Mouse (Mus musculus): Measurements from ENCODE around the gene Dcaf1. TPM values are rescaled to one million over a fixed set of nuclear protein-coding genes. Genes with fewer than 3 reads are reported as not detected.

Dcaf1 gene
- 26.6 and 27.8 TPM in 2 replicates for polyA plus RNA-seq (2014; fragmentation: Nextera tagmentation; extraction: Ambion mirVana)

DNA sequence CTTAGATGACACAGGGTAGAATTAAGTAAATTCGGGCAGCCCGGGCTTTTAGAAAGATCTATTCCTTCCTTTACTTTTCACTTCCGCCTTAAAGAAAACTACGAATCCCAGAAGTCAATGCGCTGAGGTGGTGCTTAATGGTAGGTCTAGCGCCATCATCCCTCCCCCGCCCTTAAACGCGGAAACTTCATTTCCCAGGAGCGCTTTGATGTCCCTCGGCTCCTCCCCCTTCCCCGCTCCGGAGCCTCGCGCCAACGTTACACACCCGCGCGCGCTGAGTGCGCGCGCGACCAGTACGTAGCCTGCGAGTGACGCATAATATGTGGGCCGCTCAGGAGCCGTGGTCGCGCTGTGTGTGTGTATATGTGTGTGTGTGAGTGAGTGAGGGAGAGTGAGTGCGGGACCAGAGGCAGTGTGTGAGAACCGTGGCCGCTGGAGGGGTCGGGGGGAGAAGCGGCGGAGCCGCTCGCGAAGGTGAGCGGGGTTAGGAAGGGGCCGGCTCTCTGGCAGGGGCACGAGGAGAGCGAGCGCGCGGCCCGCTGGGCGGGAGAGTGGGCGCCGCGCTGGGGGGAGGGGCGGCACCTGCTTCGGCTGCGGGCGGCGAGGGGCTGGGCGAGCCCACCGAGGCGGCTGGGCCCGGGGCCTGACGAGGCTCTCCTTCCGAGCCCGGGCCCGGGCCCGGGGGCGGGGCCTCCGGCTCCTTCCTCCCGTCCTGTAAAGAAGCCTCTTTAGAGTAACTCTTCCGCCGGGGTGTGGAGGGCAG is at the start of gene Dcaf1:
Gene Dcaf1 (plus strand): TSS at position 257 of the 763 bp plus-strand sequence.
- H3K9me3 ChIP-seq (ENCODE audit: low read depth, low read length): no peaks in the 10 kb centered on the region
- peak; percentile 98 for DNase-seq
- WGBS: under 1% methylated on average over 70 of the region's 71 CpGs
- peak within 1 kb of the TSS; percentile 97 for H3K4me3 ChIP-seq (ENCODE audit: low read depth, low read length)
- no peak for TF ChIP-seq CTCF (IDR thresholded peaks at IDR 0.05; ENCODE audit: low read depth)
- no peaks in the 10 kb centered on the region for H3K27me3 ChIP-seq (ENCODE audit: insufficient read depth, low read length)
- peak; percentile 98 for ATAC-seq (ENCODE audit: insufficient read depth)
- H3K4me1 ChIP-seq (ENCODE audit: insufficient read depth): no peaks in the 10 kb centered on the region
- H3K36me3 ChIP-seq (ENCODE audit: insufficient read depth): peaks cover under 1% of the 10 kb centered on the region; the same call in 1 of the 2 replicates
- H3K9ac ChIP-seq: peak within 1 kb of the TSS; percentile 90
- peak within 1 kb of the TSS; percentile 66 for H3K4me2 ChIP-seq
- H3K27ac ChIP-seq (ENCODE audit: low read depth): peak within 1 kb of the TSS; percentile 95

DNA sequence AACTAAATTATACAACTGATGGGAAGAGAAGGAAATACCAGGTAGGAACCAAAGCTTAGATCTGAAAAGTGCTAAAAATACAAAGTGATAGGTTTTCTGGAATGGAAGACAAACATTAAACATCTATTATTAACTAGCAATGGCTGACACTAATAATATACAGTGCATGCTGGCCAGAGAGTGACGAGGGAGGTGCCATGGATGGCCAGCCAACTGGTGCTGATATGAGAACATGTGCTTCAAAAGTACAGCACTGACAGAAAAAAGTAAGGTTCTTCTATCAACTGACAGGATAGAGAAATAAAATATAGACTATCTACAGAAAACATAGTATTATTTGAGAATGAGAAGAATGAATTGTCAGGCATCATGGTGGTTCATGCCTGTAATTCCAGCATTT is 45.6 kb upstream of the Dcaf1 start:
- 95% methylated on average over 1 of the region's 1 CpGs for WGBS
- no peak for ATAC-seq (ENCODE audit: insufficient read depth)

DNA sequence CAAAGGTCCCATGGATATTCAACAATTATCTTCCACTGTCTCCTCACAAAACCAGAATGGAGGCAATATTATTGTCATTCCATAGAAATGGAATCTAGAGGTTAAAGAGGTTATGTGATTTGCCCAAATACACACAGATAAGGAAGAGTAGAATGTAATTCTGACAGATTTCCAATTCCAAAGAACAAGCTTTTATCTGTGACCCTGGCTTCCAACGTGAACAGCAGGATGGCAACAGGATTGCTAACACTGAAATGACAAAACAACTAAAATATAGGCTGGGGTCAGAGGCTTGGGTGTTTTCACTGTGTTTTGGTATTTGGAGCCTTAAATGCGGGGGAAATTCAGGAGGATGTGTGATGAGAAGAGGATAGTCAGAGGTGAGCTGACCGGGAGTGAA is 44.3 kb upstream of the Dcaf1 start:
- no peak for TF ChIP-seq CTCF (IDR thresholded peaks at IDR 0.05; ENCODE audit: low read depth)
- H3K4me1 ChIP-seq (ENCODE audit: insufficient read depth): no peaks in the 10 kb centered on the region
- H3K9ac ChIP-seq: no peak overlapping the region
- H3K9me3 ChIP-seq (ENCODE audit: low read depth, low read length): no peaks in the 10 kb centered on the region
- ATAC-seq (ENCODE audit: insufficient read depth) (no peak), DNase-seq (no peak)
- H3K27ac ChIP-seq (ENCODE audit: low read depth): no peak overlapping the region
- no peak overlapping the region for H3K4me2 ChIP-seq
- no peaks in the 10 kb centered on the region for H3K27me3 ChIP-seq (ENCODE audit: insufficient read depth, low read length)
- no peak overlapping the region for H3K4me3 ChIP-seq (ENCODE audit: low read depth, low read length)
- no peaks in the 10 kb centered on the region for H3K36me3 ChIP-seq (ENCODE audit: insufficient read depth)
- WGBS: 83% methylated on average over 3 of the region's 3 CpGs

More for the DNA sequence above, 45.6 kb upstream of the Dcaf1 start:
- H3K4me3 ChIP-seq (ENCODE audit: low read depth, low read length): no peak overlapping the region
- no peaks in the 10 kb centered on the region for H3K4me1 ChIP-seq (ENCODE audit: insufficient read depth)
- H3K27ac ChIP-seq (ENCODE audit: low read depth): no peak overlapping the region
- TF ChIP-seq CTCF (IDR thresholded peaks at IDR 0.05; ENCODE audit: low read depth): no peak
- no peaks in the 10 kb centered on the region for H3K27me3 ChIP-seq (ENCODE audit: insufficient read depth, low read length)
- no peak overlapping the region for H3K4me2 ChIP-seq
- H3K9ac ChIP-seq: no peak overlapping the region
- no peak for DNase-seq
- H3K36me3 ChIP-seq (ENCODE audit: insufficient read depth): no peaks in the 10 kb centered on the region
- no peaks in the 10 kb centered on the region for H3K9me3 ChIP-seq (ENCODE audit: low read depth, low read length)

DNA sequence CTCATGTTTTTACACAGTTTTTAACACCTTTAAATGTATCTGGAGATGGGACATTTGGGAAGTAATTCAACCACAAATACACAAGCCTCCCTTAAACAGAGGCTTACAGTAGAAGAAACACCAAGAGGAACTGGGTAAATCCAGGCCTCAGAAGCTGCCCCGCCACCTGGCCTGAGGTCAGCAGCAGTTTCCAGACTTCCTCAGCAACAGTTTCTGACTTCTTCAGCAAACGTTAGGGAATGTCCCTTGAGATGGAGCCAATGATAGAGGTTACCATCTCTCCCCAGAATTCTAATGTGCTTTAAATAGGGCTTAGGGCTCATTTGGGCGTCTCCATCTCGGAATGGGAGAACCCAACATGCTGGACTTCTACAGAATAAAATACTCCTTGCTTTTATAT is 43.4 kb upstream of the Dcaf1 start:
- 82% methylated on average over 4 of the region's 4 CpGs for WGBS
- Histone ChIP-seq H3K9me3 (ENCODE audit: low read depth, low read length) (no peaks in the 10 kb centered on the region), H3K9ac (no peak overlapping the region), H3K27me3 (ENCODE audit: insufficient read depth, low read length) (no peaks in the 10 kb centered on the region), H3K36me3 (ENCODE audit: insufficient read depth) (no peaks in the 10 kb centered on the region), H3K27ac (ENCODE audit: low read depth) (no peak overlapping the region), H3K4me2 (no peak overlapping the region), H3K4me3 (ENCODE audit: low read depth, low read length) (no peak overlapping the region), H3K4me1 (ENCODE audit: insufficient read depth) (no peaks in the 10 kb centered on the region)
- TF ChIP-seq CTCF (IDR thresholded peaks at IDR 0.05; ENCODE audit: low read depth): no peak
- DNase-seq: no peak
- ATAC-seq (ENCODE audit: insufficient read depth): no peak

DNA sequence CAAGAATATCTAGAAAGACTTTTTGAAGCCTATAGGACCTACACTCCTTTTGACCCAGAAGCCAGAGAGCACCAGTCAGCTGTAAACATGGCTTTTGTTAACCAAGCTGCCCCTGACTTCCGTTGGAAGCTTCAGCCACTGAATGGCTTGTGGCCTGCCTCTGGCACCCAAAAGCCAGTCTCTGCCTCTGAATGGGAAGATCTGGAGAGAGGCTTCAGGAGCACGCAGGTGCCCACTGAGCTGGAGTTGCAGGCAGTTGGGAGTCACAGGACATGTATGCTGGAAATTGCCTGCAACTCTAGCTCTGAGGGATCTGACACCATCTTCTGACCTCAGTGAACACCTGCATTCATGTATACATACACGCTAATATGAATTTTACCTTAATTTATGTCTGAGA is 41.6 kb upstream of the Dcaf1 start:
- no peak overlapping the region for H3K9ac ChIP-seq
- H3K27ac ChIP-seq (ENCODE audit: low read depth): no peak overlapping the region
- TF ChIP-seq CTCF (IDR thresholded peaks at IDR 0.05; ENCODE audit: low read depth): no peak
- no peak for DNase-seq
- H3K4me2 ChIP-seq: no peak overlapping the region
- H3K27me3 ChIP-seq (ENCODE audit: insufficient read depth, low read length): no peaks in the 10 kb centered on the region
- no peak for ATAC-seq (ENCODE audit: insufficient read depth)
- H3K4me1 ChIP-seq (ENCODE audit: insufficient read depth): no peaks in the 10 kb centered on the region
- H3K4me3 ChIP-seq (ENCODE audit: low read depth, low read length): no peak overlapping the region
- no peaks in the 10 kb centered on the region for H3K36me3 ChIP-seq (ENCODE audit: insufficient read depth)
- H3K9me3 ChIP-seq (ENCODE audit: low read depth, low read length): no peaks in the 10 kb centered on the region
- 82% methylated on average over 3 of the region's 3 CpGs for WGBS

DNA sequence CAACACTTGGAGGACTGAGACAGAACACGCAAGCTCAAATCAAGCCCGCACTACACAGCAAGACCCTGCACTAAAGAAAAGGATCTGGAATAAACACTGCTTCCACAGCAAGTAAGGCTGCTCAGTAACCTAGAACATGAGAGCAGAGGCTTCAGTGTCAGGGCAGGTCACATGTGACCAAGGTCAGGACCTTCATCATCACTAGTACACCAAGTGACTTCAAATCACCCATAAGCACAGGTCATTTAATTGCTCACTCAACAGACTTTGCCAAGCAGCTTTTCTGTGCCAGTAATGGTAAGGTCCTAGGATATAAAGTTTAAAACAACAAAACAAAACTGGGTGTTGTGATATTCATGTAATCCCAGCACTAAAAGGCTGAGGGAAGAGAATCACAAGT is 38.1 kb upstream of the Dcaf1 start:
- H3K27ac ChIP-seq (ENCODE audit: low read depth): no peak overlapping the region
- H3K27me3 ChIP-seq (ENCODE audit: insufficient read depth, low read length): no peaks in the 10 kb centered on the region
- no peaks in the 10 kb centered on the region for H3K9me3 ChIP-seq (ENCODE audit: low read depth, low read length)
- H3K4me3 ChIP-seq (ENCODE audit: low read depth, low read length): no peak overlapping the region
- no peak overlapping the region for H3K9ac ChIP-seq
- H3K4me1 ChIP-seq (ENCODE audit: insufficient read depth): 0 out of 2 replicates have a peak, but pooled peaks cover 5% of the 10 kb centered on the region
- 94% methylated on average over 2 of the region's 2 CpGs for WGBS
- DNase-seq (no peak), ATAC-seq (ENCODE audit: insufficient read depth) (no peak)
- no peaks in the 10 kb centered on the region for H3K36me3 ChIP-seq (ENCODE audit: insufficient read depth)
- no peak for TF ChIP-seq CTCF (IDR thresholded peaks at IDR 0.05; ENCODE audit: low read depth)
- H3K4me2 ChIP-seq: no peak overlapping the region

DNA sequence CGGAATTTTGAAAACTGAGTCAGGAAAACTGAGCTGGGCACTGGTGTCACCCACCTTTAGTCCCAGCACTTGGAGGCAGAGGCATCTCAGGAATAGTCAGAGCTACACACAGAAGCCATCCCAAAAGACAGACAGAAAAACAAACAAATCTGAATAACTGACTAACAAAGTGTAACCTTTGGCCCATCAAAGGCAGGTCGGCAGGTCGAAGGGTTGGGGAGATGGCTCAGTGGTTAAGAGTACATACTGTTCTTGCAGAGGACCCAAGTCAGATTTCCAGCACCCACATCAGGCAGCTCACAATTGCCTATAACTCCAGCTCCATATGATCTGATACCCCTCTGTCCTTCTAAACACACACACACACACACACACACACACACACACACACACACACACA is 36.5 kb upstream of the Dcaf1 start:
- DNase-seq (no peak), ATAC-seq (ENCODE audit: insufficient read depth) (no peak)
- Histone ChIP-seq H3K36me3 (ENCODE audit: insufficient read depth) (no peaks in the 10 kb centered on the region), H3K4me2 (no peak overlapping the region), H3K9me3 (ENCODE audit: low read depth, low read length) (no peaks in the 10 kb centered on the region), H3K27me3 (ENCODE audit: insufficient read depth, low read length) (no peaks in the 10 kb centered on the region), H3K27ac (ENCODE audit: low read depth) (no peak overlapping the region), H3K9ac (no peak overlapping the region), H3K4me3 (ENCODE audit: low read depth, low read length) (no peak overlapping the region), H3K4me1 (ENCODE audit: insufficient read depth) (0 out of 2 replicates have a peak, but pooled peaks cover 5% of the 10 kb centered on the region)
- WGBS: 56% methylated on average over 3 of the region's 3 CpGs
- TF ChIP-seq CTCF (IDR thresholded peaks at IDR 0.05; ENCODE audit: low read depth): no peak
